Mouse (Mus musculus) kidney, embryonic 16.5 days (tissue): Measurements from ENCODE around the gene Megf11. TPM values are rescaled to one million over a fixed set of nuclear protein-coding genes. Genes with fewer than 3 reads are reported as not detected.
"Not testable (repeated sequence)": the region's sequence is repeated elsewhere in the genome, so short reads cannot be mapped to it uniquely, and the experiment has no call there.

Experiments
- ATAC-seq: fragments of 200-750 bp; cut with Nextera tagmentation; 2 replicates; pipeline ENCODE4 v1.8.0; 2017; ENCODE audit warnings: moderate TSS enrichment; ENCODE audit not compliant: low FRiP score, low TSS enrichment
- H3K27ac ChIP-seq: fragments of 300-500 bp; sonication (generic); 2 replicates; pipeline ENCODE4 v1.5.1; 2014; ENCODE audit warnings: low read length
- H3K27me3 ChIP-seq: fragments of 300-500 bp; sonication (generic); 2 replicates; pipeline ENCODE4 v1.6.1; 2014; ENCODE audit warnings: low read length, control low read depth, mixed read lengths; ENCODE audit not compliant: insufficient read depth
- H3K36me3 ChIP-seq: fragments of 300-500 bp; sonication (generic); 2 replicates; pipeline ENCODE4 v1.6.1; 2014; ENCODE audit warnings: low read length, control low read depth, mixed read lengths; ENCODE audit not compliant: insufficient read depth
- H3K4me1 ChIP-seq: fragments of 300-500 bp; sonication (generic); 2 replicates; pipeline ENCODE4 v1.6.1; 2014; ENCODE audit warnings: low read length, control low read depth, mixed read lengths; ENCODE audit not compliant: insufficient read depth
- H3K4me2 ChIP-seq: fragments of 300-500 bp; sonication (generic); replicated peaks from 2 replicates; pipeline ENCODE4 v1.6.1; 2014; ENCODE audit warnings: low read depth, low read length
- H3K4me3 ChIP-seq: fragments of 300-500 bp; sonication (generic); 2 replicates; pipeline ENCODE4 v1.5.1; 2014; ENCODE audit warnings: mild to moderate bottlenecking, low read length
- H3K9ac ChIP-seq: fragments of 300-500 bp; sonication (generic); replicated peaks from 2 replicates; pipeline ENCODE4 v1.6.1; 2014; ENCODE audit warnings: low read length
- H3K9me3 ChIP-seq: fragments of 300-500 bp; sonication (generic); 2 replicates; pipeline ENCODE4 v1.6.1; 2016; ENCODE audit warnings: low read length, control low read depth
- WGBS: fragments of 180-500 bp; shearing (Covaris S2); extraction: QIAGEN DNeasy Blood & Tissue Kit; methylation state at CpG from one replicate; pipeline ENCODE4 v1.1.7; 2014; 5-methylcytosine and 5-hydroxymethylcytosine counted together
- polyA plus RNA-seq: library from polyadenylated mRNA; unstranded; fragments of >200 nt; fragmentation: Nextera tagmentation; extraction: Ambion mirVana; gene quantifications from 2 replicates; pipeline ENCODE4 v1.2.1, GENCODE M21; 2015

The Megf11 gene
- polyA plus RNA-seq, 1 experiment from 2014 or later, result 4.7 TPM

GRCm38 (mm10) chr9:64473170-64473569 is 87.7 kb downstream of the Megf11 start:
- ATAC-seq, result no peak
- Histone ChIP-seq H3K4me3 (no peak overlapping the region), H3K4me2 (no peak overlapping the region), H3K27me3 (0 out of 2 replicates have a peak, but pooled peaks cover 2% of the 10 kb centered on the region), H3K4me1 (peaks cover 33% of the 10 kb centered on the region), H3K27ac (peak overlapping the region; percentile 58; the same call in 1 of the 2 replicates), H3K9me3 (no peaks in the 10 kb centered on the region), H3K9ac (0 out of 2 replicates have a peak overlapping the region, but pooled peaks have one; percentile 4), H3K36me3 (no peaks in the 10 kb centered on the region)
- WGBS, result 42% methylated on average over 2 of the region's 2 CpGs

GRCm38 (mm10) chr9:64473695-64474094 is 88.3 kb downstream of the Megf11 start:
- H3K4me3 ChIP-seq, result no peak overlapping the region
- H3K9me3 ChIP-seq, result no peaks in the 10 kb centered on the region
- H3K9ac ChIP-seq, result 0 out of 2 replicates have a peak overlapping the region, but pooled peaks have one; percentile 4
- no peak for ATAC-seq
- no peak overlapping the region for H3K27ac ChIP-seq
- WGBS, result 44% methylated on average over 4 of the region's 4 CpGs
- H3K27me3 ChIP-seq, result 0 out of 2 replicates have a peak, but pooled peaks cover 2% of the 10 kb centered on the region
- H3K36me3 ChIP-seq, result no peaks in the 10 kb centered on the region
- no peak overlapping the region for H3K4me2 ChIP-seq
- peaks cover 33% of the 10 kb centered on the region for H3K4me1 ChIP-seq

- no peak for ATAC-seq
- no peaks in the 10 kb centered on the region for H3K9me3 ChIP-seq
- H3K4me2 ChIP-seq, result no peak overlapping the region
- H3K36me3 ChIP-seq, result no peaks in the 10 kb centered on the region
- no peak overlapping the region for H3K9ac ChIP-seq
- 0 out of 2 replicates have a peak, but pooled peaks cover 2% of the 10 kb centered on the region for H3K27me3 ChIP-seq
- H3K27ac ChIP-seq, result no peak overlapping the region
- peaks cover 33% of the 10 kb centered on the region for H3K4me1 ChIP-seq
- 40% methylated on average over 4 of the region's 4 CpGs for WGBS
- no peak overlapping the region for H3K4me3 ChIP-seq
These were observed 88.7 kb downstream of the Megf11 start for GRCm38 (mm10) chr9:64474142-64474541.

- H3K36me3 ChIP-seq, result no peaks in the 10 kb centered on the region
- no peak overlapping the region for H3K4me3 ChIP-seq
- no peak overlapping the region for H3K4me2 ChIP-seq
- no peaks in the 10 kb centered on the region for H3K27me3 ChIP-seq
- no peak overlapping the region for H3K9ac ChIP-seq
- no peak for ATAC-seq
- H3K4me1 ChIP-seq, result peaks cover 33% of the 10 kb centered on the region
- WGBS, result 46% methylated on average over 2 of the region's 2 CpGs
- no peak overlapping the region for H3K27ac ChIP-seq
- H3K9me3 ChIP-seq, result no peaks in the 10 kb centered on the region
These were observed 90.5 kb downstream of the Megf11 start for GRCm38 (mm10) chr9:64475942-64476341.

- not testable (repeated sequence) for H3K9me3 ChIP-seq, ATAC-seq, H3K4me2 ChIP-seq, H3K9ac ChIP-seq, H3K4me3 ChIP-seq, H3K27ac ChIP-seq, H3K36me3 ChIP-seq, H3K27me3 ChIP-seq
- 78% methylated on average over 7 of the region's 7 CpGs for WGBS
- H3K4me1 ChIP-seq, result peaks cover 30% of the 10 kb centered on the region
These were observed 92.0 kb downstream of the Megf11 start for GRCm38 (mm10) chr9:64477397-64477796.

- Histone ChIP-seq H3K27ac (no peak overlapping the region), H3K36me3 (no peaks in the 10 kb centered on the region), H3K4me3 (no peak overlapping the region), H3K9me3 (no peaks in the 10 kb centered on the region), H3K9ac (no peak overlapping the region), H3K4me2 (no peak overlapping the region), H3K4me1 (no peaks in the 10 kb centered on the region), H3K27me3 (no peaks in the 10 kb centered on the region)
- WGBS, result 86% methylated on average over 5 of the region's 5 CpGs
- ATAC-seq, result no peak
These were observed 96.7 kb downstream of the Megf11 start for GRCm38 (mm10) chr9:64482126-64482525.

- WGBS, result 71% methylated on average over 4 of the region's 4 CpGs
- ATAC-seq, result no peak
- H3K9ac ChIP-seq, result no peak overlapping the region
These were observed 102.0 kb downstream of the Megf11 start for GRCm38 (mm10) chr9:64487377-64487776.

GRCm38 (mm10) chr9:64494647-64495046 is 109.2 kb downstream of the Megf11 start:
- Histone ChIP-seq H3K9me3 (no peaks in the 10 kb centered on the region), H3K4me1 (no peaks in the 10 kb centered on the region), H3K27me3 (no peaks in the 10 kb centered on the region), H3K27ac (no peak overlapping the region), H3K9ac (no peak overlapping the region), H3K4me2 (no peak overlapping the region), H3K4me3 (no peak overlapping the region), H3K36me3 (no peaks in the 10 kb centered on the region)
- WGBS, result 95% methylated on average over 6 of the region's 6 CpGs
- ATAC-seq, result no peak

More at GRCm38 (mm10) chr9:64487377-64487776, 102.0 kb downstream of the Megf11 start:
- no peaks in the 10 kb centered on the region for H3K9me3 ChIP-seq
- no peak overlapping the region for H3K27ac ChIP-seq
- no peaks in the 10 kb centered on the region for H3K27me3 ChIP-seq
- H3K36me3 ChIP-seq, result no peaks in the 10 kb centered on the region
- H3K4me1 ChIP-seq, result no peaks in the 10 kb centered on the region
- H3K4me3 ChIP-seq, result no peak overlapping the region
- H3K4me2 ChIP-seq, result no peak overlapping the region

GRCm38 (mm10) chr9:64498929-64499328 is 113.5 kb downstream of the Megf11 start:
- 72% methylated on average over 5 of the region's 5 CpGs for WGBS
- no peak for ATAC-seq

GRCm38 (mm10) chr9:64501211-64501610 is 115.8 kb downstream of the Megf11 start:
- ATAC-seq, result no peak
- Histone ChIP-seq H3K27me3 (no peaks in the 10 kb centered on the region), H3K4me1 (peaks cover under 1% of the 10 kb centered on the region), H3K4me3 (no peak overlapping the region), H3K36me3 (no peaks in the 10 kb centered on the region), H3K27ac (no peak overlapping the region), H3K4me2 (no peak overlapping the region), H3K9me3 (no peaks in the 10 kb centered on the region), H3K9ac (no peak overlapping the region)
- WGBS, result 93% methylated on average over 8 of the region's 8 CpGs

More at GRCm38 (mm10) chr9:64498929-64499328, 113.5 kb downstream of the Megf11 start:
- Histone ChIP-seq H3K9ac (no peak overlapping the region), H3K36me3 (no peaks in the 10 kb centered on the region), H3K4me2 (no peak overlapping the region), H3K4me3 (no peak overlapping the region), H3K9me3 (no peaks in the 10 kb centered on the region), H3K27me3 (no peaks in the 10 kb centered on the region), H3K27ac (no peak overlapping the region), H3K4me1 (no peaks in the 10 kb centered on the region; the same call in 1 of the 2 replicates)
